Mouse (Mus musculus) adrenal gland (tissue): Measurements from ENCODE around the gene Maz.

ENCODE experiments used
- microRNA-seq, 2 experiments: library from miRNA; unstranded; fragments of <30 nt; microRNA quantifications; one replicate each; pipeline ENCODE4; 2019

The Maz gene

Small RNA genes lying within 50 kb of the gene (microRNA-seq; reads per million reads assigned to microRNA genes)
- gene Gm44343 = 0 reads per million in 2 experiments
